Mouse (Mus musculus) induced T-regulatory cell, adult 2 months (primary cell): ENCODE results near the gene Slc22a1.

Experiments used
- DNase-seq: peaks from one replicate; pipeline ENCODE4 v3.0.0-alpha.2; 2012; ENCODE audit warnings: low read depth

Gene Slc22a1

DNA sequence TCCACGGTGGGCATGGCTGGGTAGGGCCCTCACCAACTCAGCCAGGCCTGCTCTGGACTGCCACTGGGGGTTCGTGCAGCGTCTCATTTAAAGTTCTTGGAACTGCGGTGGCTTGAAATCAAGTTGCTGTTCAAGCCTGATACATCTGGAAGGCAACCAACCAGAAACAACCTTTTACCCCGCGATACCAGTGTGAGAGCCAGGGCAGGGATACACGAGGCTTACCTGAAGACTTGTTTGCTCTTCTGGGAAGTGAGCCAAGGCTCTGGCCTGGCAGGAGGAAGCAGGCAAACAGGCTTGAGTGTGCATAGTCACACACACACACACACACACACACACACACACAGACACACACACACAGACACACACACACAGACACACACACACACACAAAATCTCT, at the start of gene Slc22a1:
Gene Slc22a1, minus strand, starts transcription at position 184 of the 400 bp plus-strand sequence.
- no peak for DNase-seq

DNA sequence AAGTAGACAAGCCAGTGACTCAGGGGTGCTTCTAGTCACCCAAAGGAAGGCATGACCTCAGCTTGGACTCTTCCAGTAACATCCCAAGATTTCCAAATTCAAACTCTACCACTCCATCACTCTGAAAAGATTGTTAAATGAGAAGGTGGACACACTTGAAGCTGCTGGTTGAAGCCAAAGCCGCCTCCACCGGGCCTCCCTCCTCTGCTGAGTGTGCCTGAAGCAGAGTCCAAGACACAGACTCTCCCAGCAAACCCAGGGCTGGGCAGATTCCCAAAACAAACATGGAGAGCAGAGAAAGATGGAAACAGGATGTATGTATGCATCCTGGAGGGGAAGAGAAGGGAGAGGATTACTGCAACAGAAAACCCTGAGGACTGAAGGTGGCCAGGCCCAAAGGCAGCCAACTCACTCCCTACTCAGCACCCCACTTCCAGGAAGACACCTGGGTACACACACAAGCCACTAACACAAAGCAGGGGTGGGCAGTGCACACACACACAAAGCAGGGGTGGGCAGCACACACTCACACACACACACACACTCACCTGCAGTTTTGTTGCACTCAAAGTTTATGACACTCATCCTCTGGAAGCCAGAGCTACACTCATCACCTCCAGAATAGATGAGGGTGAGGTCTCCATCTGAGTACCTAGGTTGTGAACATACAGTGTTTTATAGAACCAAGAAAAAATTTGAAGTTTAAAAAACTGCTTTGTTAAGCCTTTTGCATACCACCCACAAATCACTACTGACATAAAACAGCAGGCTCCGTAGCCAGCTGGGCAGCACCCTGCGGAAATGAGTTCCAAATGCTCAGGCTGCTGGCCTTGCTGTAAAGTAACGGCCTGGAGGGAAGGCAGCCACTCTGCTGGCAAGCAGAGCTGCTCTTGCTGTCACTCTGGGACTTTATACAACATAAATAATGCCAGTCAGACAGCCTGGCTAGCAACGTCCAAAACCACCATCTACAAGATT, 49.4 kb upstream of the Slc22a1 start:
- no peak for DNase-seq

DNA sequence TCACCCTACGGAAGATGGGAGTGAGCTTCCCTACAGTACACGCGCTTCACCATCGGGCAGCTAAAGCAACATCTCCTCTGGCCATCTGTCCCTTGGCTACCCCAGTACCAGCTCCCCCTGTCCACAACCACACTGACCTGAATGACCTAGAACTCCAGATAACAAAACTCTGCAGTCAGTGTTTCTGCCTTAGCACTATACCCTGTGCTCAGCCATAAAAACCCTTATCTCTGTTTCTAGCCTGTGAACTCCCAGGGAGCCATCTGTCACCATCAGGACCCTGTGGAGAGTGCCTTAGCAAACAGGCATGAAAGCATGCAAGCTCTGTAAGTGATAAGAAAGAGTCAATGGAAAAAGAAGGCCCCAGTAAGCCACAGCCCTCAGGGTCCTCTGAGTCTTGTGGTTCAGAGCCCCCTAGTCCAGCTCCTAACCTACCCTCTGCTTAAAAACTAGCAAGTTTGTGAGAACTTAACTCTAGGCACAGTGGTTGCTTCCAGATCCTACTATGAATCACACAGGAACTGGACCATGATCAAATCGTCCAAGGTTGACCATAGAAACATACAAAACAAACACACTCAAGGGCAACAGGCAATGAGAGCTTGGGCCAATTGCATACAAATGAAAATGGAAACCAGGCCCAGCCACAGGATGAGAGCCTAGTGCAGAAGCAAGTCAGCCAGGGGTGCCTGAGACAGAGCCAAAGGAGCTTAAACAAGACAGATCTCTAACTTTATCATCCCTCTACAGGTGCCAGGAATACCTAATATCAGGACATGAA, 48.5 kb upstream of the Slc22a1 start:
- no peak for DNase-seq

DNA sequence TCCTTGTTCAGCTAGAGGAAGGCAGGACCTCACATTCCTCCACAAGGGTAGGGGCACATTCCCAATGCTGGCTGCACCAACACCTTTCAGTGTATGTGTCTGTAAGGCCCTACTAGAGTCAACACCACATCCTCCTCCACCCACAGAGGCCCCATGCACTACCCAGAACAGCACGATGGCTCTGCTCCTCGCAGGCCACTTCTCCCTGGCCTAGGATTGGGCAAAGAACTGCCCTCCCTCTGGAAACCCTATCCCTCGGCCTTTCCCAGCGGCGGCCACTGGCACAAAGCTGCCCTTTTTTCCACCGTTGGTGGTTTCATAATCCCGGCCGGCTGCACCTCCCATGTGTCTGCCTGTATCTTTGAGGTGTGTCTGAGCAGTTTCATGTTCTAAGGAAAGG, 47.0 kb upstream of the Slc22a1 start:
- DNase-seq = no peak

DNA sequence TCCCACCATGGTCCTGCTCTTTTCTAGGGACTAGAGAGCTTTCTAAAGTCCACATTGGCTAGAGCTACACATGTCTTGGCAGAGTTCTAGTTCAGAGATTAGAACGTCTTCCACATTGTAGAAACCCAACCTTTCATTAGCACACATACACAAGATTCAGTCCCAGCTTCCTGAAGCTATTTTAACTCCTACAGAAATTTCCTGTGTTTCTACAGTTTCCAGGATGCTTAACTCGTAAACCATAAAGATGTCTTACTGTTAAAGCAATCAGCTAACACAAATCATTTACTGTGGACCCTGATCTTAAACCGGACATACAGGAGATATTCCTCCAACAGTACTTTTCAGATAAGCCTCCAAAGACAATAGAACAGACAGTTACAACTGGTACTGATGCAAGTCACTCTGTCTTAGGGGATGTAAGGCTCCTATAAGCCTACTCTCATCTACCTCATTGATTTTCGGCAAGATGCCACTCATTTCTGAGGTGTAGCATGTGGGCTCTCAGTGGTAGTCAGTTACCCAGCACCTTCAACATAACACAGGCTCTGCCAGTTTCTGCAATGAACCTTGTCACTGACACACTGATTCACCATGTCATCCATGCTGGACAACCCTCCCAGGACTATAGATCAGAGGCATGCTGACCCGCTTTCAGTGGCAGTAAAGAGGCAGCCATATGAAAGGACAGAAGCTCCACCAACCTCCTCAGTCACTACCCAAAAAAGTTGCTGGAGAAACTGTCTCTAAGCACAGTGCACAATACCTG, 45.7 kb upstream of the Slc22a1 start:
- no peak for DNase-seq

DNA sequence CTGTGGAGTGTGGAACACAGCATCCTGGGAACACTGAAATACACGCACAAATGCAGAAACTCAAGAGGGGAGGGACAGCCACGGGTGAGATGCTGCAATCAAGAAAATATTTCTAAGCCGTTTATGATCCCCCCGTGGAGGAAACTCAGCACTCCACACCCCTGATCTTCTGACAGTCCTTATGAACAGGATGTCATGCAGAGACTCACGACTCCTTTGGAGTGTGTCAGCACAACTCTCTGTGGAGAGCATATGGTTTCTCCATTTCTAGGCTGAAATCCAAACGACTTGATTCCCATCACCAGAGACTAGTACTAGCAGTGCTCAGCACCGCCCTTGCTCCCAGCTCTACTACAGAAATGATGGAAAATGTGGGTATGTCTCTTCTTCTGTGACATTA, 42.6 kb upstream of the Slc22a1 start:
- DNase-seq = no peak

DNA sequence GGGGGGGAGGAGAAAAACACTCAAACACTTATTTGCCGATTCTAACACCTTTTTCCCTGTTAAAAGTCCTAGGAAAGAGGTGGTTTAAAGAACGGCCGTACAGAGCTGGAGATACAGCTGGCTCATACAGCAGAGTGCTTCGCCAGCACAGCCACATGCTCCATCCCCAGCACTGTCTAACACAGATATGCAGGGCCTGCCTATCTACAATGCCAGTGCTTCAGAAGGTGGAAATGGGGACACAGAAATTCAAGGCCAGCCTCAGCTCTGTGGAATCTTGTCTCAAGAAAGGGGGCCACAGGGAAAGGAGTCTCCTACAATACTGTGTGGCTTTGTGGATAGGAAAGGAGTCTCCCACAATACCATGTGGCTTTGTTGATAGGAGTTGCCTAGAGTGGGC, 41.8 kb upstream of the Slc22a1 start:
- DNase-seq = no peak

DNA sequence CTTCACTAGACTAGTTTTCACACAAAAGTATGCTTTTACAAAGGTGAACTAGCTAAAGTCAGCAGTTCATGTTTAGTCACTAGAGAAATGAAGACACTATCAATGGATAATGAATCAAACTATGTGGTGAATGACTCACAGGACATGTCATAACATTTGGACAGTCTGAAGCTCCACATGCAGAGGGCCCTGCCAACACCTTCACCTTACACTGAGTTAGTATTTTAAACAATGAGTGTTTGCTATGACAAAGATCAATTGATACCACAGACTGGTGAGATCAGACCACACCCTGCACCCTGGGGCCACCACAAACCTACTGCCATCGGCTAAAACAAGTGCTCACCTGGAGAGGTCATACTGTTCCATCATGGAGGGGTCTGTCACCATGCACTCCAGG, 39.4 kb upstream of the Slc22a1 start:
- DNase-seq = peak; percentile 30

DNA sequence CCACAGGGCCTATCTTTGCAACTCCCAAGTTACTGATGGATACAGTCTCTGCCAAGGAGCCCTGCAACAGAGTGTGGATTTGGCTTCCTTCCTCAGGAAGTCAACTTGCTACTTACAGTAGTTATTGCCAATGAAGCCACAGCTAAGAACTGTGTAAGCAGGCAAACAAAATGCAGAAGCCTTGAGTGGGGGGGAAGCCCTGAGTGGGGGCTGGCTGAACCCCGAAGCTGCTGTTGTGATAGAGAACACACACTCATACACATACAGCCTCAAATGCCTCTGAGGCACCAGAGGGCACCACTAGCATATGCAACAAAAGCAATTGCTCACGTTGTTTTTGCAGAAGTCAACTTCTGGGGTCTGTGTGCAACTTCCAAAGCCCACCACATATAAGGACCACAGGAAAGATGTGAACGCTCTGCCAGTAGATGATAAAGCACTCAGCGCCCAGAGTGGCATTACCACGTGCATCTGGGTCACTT, 38.5 kb upstream of the Slc22a1 start:
- peak; percentile 23 for DNase-seq

DNA sequence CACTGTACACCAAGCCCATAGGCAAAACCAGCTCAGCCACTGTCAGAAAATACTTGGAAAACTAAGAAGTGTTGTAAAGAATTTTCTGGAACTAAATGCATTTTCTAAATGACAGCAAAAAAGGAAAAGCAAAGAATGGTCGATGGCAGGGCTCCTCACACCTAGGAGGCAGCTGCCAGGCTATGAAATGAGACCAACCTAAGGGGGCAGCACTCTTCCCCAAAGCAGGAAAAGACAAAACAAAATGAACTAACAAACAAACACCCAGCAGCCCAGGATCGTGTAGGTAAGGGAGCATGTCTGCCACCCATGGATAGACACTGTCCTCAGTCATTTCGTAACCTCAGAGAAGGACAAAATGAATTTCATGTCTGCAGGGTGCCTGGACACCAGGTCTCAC, 37.4 kb upstream of the Slc22a1 start:
- no peak for DNase-seq

DNA sequence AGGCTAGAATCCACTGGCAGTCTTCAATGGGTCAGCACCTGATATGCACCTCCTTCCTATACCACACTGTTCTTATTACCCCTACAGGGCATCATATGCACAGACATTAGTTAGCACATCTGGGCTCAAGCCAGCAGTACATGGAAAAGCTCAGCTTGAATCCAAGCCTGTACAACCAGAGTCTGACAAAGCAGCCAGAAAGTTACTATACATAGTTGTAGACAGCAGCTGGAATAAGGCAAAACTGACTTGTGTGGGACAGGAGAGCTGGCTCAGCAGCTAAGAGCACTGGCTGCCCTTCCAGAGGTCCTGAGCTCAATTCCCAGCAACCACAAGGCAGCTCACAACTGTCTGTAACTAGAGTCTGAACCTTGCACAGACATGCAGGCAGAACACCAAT, 36.6 kb upstream of the Slc22a1 start:
- no peak for DNase-seq

DNA sequence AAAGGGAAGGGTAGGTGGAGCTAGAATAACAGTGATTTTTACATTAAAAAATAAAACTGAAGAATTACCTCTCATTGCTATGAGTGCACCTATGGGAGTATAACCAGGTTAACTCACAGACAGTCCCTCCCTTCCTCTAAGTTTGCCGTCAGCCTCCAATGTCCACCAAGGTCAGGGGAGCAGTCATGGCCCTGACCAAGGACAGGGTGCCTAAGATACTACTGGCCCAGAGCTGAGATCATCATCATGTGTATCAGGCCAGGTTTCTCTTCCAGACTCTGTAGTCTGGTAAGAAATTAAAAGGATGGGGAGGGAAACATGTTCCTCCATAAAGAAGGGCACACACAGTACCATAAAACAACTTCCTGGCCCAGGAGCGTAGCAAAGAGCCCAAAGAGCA, 35.3 kb upstream of the Slc22a1 start:
- no peak for DNase-seq

DNA sequence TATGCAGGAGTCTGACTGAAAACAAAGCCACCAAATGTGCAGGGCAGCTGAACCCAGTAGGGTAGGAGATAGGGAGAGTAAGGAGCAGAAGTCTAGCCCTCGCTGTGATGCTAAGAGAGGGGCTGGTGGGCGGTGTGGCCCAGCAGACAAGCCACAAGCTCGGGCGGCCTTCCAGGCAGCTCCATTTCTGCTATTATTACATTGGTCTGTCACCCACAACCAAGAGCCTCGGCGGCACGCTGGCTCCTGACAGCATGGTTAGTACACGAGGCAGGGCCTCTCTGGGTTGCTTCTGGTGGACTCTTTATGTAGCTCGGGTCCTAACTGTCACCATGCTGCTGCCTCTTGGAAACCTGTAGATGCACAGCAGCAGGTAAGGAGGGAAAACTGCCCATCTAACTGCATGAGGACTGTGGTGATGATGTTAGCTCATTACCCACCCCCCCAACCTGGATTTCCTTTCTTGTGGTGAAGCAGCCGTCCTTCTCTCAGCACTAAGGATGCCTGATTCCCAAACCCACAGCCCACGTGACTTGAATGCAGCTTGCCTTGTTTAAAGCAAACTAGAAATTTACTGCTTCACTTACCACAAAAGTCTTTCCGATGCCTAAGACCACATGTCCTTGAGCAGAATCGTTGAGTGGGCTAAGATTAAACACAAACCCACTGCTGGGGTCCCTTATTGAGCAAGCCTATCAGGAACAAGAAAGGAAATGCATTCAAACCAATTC, 34.6 kb upstream of the Slc22a1 start:
- no peak for DNase-seq

DNA sequence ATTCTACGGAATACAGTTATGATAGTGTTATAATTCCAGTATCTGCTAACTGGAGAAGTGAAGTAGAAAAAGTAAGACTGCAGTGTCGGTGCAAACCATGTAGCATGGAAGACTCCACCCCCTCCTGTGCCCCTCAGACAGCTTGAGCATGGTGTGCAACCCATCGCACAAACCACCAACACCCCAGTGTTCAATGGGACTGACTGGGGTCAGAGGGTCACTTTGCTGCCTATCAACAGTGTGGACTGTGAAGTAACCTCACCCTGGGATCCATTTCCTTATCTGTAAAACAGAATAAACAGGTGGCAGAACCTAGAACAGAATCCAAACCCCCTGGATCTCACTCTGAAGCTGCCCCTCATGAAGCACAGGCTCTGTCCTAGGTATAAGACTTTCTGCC, 32.8 kb upstream of the Slc22a1 start:
- no peak for DNase-seq

DNA sequence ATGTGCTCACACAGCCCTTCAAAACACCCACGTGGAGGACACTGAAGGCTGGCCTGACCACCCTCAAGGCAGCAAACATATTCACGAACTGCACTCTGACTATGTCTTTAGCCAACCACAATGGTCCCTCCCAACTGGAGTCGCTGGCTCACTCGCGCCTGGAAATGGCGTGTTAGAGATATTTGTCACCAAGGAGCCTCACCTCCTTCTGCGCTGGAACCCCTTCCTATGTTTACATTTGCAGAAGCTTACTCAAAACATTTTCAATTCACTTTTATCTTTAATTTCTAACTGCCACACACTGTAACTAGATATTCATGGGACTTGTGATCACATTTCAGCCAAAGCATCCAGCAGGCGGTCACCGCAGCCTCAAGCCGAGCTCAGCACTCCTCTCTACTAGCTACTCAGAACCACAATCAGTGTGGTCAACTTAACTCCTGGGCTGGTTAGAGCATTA, 31.0 kb upstream of the Slc22a1 start:
- DNase-seq = no peak

DNA sequence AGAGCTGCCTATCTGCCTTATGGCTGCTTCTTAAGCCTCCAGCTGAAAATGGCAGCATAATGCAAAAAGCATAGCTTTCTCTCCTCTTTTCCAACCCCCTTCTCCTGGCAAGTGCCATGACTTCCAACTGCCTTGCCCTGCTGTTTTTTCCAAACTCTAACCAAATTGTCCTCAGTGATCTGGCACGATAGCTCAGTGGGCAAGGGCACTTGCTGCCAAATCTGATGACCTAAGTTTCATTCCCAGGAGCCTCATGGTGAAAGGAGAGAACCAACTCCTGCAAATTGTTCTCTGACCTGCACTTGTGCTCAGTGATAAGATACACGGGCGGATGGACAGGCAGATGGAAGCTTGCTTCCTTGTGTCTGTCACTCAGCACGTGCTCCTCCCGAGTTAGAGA, 27.3 kb upstream of the Slc22a1 start:
- DNase-seq = no peak

DNA sequence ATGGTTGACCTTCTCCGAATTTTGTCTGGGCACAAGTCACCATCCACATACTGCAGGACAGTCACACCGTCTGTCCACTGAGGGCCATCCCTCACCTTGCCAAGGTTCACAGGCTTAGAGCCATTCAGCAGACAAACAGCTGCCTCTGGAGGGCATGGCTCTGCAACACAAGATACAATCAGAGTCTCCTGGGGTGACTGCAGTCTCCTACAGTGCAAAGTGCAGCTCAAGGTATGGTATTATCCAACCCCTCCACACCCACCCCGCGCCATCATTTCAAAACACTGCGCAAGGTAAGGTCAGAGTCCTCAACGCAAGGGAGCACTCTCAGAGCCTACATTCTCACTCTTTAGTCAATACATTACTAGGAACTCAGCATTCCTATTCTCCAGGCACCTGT, 24.7 kb upstream of the Slc22a1 start:
- no peak for DNase-seq

DNA sequence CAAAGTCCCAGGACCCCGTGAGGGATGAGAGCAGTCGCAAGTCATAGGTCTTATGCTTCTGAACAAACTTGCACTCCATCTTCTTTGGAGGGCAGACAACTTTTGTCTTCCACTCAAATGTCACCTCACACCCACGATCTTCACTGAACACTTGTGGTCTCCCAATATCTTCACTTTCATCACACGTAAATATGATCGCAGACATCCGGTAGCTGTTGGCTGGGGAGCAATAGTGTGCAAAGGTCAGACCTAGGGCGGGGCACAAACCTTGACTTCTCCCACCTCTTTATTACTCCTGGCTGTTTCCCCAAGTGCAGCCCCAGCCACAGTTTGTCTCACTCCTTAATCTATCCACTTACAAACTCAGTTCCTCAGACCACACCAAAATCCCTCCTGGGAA, 16.3 kb upstream of the Slc22a1 start:
- peak; percentile 68 for DNase-seq

DNA sequence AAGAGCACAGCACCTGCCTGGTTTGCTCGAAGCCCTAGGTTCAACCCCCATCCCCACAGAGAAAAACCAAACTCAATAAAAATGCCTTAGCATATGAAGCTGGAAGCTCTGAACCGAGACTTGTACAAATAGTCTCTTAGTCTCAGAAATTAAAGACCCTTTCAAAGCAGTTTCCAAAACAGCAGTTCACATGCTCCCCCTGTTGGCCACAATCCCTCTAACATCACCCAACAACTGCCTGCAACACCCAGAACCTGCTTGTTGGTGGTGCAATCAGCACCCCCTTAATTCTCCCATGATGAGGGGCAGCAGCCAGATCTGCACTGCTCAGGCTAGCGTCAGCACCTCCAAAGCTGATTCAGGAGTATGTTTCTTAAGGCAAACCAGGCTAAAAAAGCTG, 13.9 kb upstream of the Slc22a1 start:
- peak; percentile 59 for DNase-seq

DNA sequence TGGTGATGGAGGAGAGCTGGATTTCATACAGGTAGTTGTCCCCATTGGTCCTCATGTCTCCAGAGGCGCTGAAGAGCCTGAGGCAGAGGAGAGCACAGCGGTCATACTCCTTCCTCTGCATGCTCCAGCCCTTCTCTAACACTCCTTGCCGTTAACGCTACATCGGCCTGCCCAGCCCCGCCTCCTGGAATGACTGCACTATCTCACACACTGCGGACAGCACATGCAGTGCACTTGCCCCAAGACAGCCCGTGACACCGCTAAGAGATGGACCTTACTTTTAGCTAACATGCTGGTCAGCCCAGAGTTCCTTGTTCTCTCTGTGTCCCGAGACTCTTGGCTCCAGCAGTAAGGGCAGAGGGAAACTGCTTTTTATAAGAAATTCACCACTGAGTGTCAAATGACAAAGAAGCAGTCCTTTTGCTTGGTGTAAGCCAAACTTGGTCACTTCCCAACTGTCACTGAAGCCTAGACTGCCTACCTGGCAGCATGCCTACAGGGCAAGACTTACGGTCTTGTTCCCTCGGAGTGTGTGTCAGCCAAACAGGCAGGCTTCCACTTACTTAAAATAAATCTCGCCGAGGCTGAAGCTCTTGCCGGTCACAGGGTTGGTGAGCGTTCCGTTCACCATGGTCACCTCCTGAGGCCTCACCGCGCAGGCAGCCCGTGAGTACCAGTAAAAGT, 12.9 kb upstream of the Slc22a1 start:
- DNase-seq = no peak
